Mouse (Mus musculus) limb, embryonic 12.5 days (tissue): ENCODE results near the gene Peli2. TPM values are rescaled to one million over a fixed set of nuclear protein-coding genes. Genes with fewer than 3 reads are reported as not detected.

ENCODE experiments used
- ATAC-seq: fragments of 200-750 bp; cut with Nextera tagmentation; 2 replicates; pipeline ENCODE4 v1.8.0; 2017; ENCODE audit warnings: low read depth, moderate TSS enrichment; ENCODE audit not compliant: insufficient number of reproducible peaks, insufficient read depth, low FRiP score, low TSS enrichment
- H3K27ac ChIP-seq: fragments of 300-500 bp; sonication (generic); 2 replicates; pipeline ENCODE4 v1.5.1; 2016; ENCODE audit warnings: mild to moderate bottlenecking, moderate library complexity
- H3K27me3 ChIP-seq: fragments of 300-500 bp; sonication (generic); 2 replicates; pipeline ENCODE4 v1.6.1; 2016; ENCODE audit warnings: mild to moderate bottlenecking, moderate library complexity
- H3K36me3 ChIP-seq: fragments of 300-500 bp; sonication (generic); 2 replicates; pipeline ENCODE4 v1.6.1; 2016; ENCODE audit warnings: mild to moderate bottlenecking, moderate library complexity
- H3K4me1 ChIP-seq: fragments of 300-500 bp; sonication (generic); replicated peaks from 2 replicates; pipeline ENCODE4 v1.6.1; 2016
- H3K4me2 ChIP-seq: fragments of 300-500 bp; sonication (generic); 2 replicates; pipeline ENCODE4 v1.6.1; 2016; ENCODE audit warnings: mild to moderate bottlenecking, moderate library complexity
- H3K4me3 ChIP-seq: fragments of 300-500 bp; sonication (generic); replicated peaks from 2 replicates; pipeline ENCODE4 v1.5.1; 2016; ENCODE audit warnings: mild to moderate bottlenecking
- H3K9ac ChIP-seq: fragments of 300-500 bp; sonication (generic); replicated peaks from 2 replicates; pipeline ENCODE4 v1.6.1; 2016; ENCODE audit warnings: mild to moderate bottlenecking, moderate library complexity
- H3K9me3 ChIP-seq: fragments of 300-500 bp; sonication (generic); 2 replicates; pipeline ENCODE4 v1.6.1; 2016; ENCODE audit warnings: mild to moderate bottlenecking, moderate library complexity
- WGBS: fragments of 180-500 bp; shearing (Covaris S2); methylation state at CpG from one replicate; pipeline ENCODE4 v1.1.7; 2016; 5-methylcytosine and 5-hydroxymethylcytosine counted together
- polyA plus RNA-seq: library from polyadenylated mRNA; unstranded; fragments of >200 nt; fragmentation: Nextera tagmentation; extraction: Ambion mirVana; gene quantifications from 2 replicates; pipeline ENCODE4 v1.2.1, GENCODE M21; 2016

Gene Peli2
- polyA plus RNA-seq, 1 experiment from 2014 or later = 12.3 TPM

- Histone ChIP-seq H3K27ac (no peak overlapping the region), H3K9me3 (no peaks in the 10 kb centered on the region), H3K36me3 (no peaks in the 10 kb centered on the region), H3K4me1 (peaks cover 16% of the 10 kb centered on the region), H3K4me3 (no peak overlapping the region), H3K9ac (no peak overlapping the region), H3K27me3 (no peaks in the 10 kb centered on the region), H3K4me2 (no peak overlapping the region)
- WGBS = 63% methylated on average over 18 of the region's 18 CpGs
- no peak for ATAC-seq
Measured at GRCm38 (mm10) chr14:48323771-48324459, 203.3 kb downstream of the Peli2 start.

DNA sequence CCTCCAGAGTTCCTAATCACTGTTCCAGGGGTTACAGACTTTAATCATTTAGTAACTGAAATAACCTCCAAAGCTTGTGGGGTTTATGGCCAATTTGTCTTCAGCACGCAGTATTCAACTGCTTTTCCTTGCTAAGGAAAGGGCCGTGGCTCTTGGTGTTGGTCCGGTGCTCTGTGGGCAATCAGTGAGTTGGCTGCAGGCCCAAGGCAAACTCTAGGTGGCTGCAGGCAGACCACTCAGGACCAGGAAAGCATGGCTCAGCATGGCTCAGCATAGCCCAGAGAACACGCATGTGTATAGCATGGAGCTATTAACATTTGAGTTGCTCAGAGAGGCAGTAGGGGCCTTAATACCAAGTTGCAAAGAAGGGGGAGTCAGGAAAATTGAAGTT lies 203.8 kb downstream of the Peli2 start:
- Histone ChIP-seq H3K9ac (no peak overlapping the region), H3K27me3 (no peaks in the 10 kb centered on the region), H3K4me3 (no peak overlapping the region), H3K4me2 (no peak overlapping the region), H3K36me3 (no peaks in the 10 kb centered on the region), H3K9me3 (no peaks in the 10 kb centered on the region), H3K27ac (no peak overlapping the region), H3K4me1 (peaks cover 16% of the 10 kb centered on the region)
- ATAC-seq = no peak
- whole genome bisulfite sequencing = 66% methylated on average over 4 of the region's 4 CpGs

DNA sequence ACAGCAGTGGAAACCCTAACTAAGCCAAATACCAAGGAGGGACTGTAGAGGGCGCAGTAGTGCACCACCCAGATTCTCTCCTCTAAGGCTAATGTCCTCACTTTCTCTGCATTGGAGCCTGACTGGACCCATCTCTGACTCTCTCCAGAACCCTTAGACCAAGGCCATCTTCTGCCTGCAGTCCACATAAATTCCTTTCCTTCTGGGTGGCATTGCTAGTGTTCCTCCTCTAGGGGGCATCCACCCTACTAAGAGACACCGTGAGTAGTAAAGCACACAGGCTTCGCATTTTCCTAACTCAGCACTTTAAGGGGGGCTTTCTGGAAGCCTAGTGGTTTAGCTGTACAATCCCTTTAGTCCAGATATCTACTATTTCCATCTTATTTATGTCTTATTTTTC lies 207.1 kb downstream of the Peli2 start:
- WGBS = 79% methylated on average over 3 of the region's 3 CpGs
- no peak for ATAC-seq
- no peak overlapping the region for H3K4me2 ChIP-seq
- no peak overlapping the region for H3K27ac ChIP-seq
- H3K4me3 ChIP-seq = no peak overlapping the region
- no peaks in the 10 kb centered on the region for H3K27me3 ChIP-seq
- no peaks in the 10 kb centered on the region for H3K9me3 ChIP-seq
- peaks cover 45% of the 10 kb centered on the region for H3K4me1 ChIP-seq
- H3K9ac ChIP-seq = no peak overlapping the region
- H3K36me3 ChIP-seq = no peaks in the 10 kb centered on the region

DNA sequence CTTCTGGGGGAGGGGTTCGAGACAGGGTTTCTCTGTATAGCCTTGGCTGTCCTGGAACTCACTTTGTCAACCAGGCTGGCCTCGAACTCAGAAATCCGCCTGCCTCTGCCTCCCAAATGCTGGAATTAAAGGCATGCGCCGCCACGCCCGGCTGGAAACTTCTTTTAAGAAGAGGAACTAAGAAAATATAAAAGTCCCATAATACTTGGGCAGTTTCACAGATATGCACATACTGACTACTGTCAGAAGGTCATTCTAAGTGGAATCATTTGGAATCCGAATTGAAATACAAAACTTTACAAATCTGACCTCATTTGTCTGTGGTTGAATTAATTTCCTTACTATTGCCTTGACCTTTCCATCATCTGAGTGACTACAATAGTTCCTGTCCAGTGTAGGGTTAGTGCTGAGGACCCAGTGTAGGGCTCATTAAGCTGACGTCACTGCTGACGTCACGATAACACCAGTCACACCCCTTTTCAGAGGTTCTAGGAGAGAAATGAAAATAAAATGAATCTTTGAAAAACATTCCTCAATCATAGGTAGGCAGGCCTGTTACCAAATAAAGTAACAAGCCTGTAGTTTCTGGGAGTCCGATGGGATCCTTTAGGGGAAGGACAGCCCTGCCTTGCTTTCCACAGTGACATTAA lies 209.2 kb downstream of the Peli2 start:
- no peak overlapping the region for H3K4me3 ChIP-seq
- no peaks in the 10 kb centered on the region for H3K9me3 ChIP-seq
- H3K4me1 ChIP-seq = peaks cover 42% of the 10 kb centered on the region
- ATAC-seq = no peak
- no peak overlapping the region for H3K4me2 ChIP-seq
- no peak overlapping the region for H3K9ac ChIP-seq
- H3K36me3 ChIP-seq = no peaks in the 10 kb centered on the region
- WGBS = 88% methylated on average over 12 of the region's 12 CpGs
- no peaks in the 10 kb centered on the region for H3K27me3 ChIP-seq
- H3K27ac ChIP-seq = no peak overlapping the region
